Mouse (Mus musculus) small intestine, adult 2 months (tissue): ENCODE measurements at regions not wholly inside any gene's neighbourhood (a gene's known extent, or its start where the extent isn't known, plus 50 kb on each side); places are given as distances from the start of the nearest gene placed in this dataset.

ENCODE experiments used
- CTCF ChIP-seq: fragments of 200-500 bp; IDR thresholded peaks from 2 replicates; pipeline ENCODE4 v1.5.1; 2012; ENCODE audit warnings: low read depth, mild to moderate bottlenecking, control low read depth, inconsistent platforms, low read length, moderate library complexity, mixed read lengths; ENCODE audit not compliant: insufficient replicate concordance, insufficient read length; ENCODE audit errors: extremely low read depth
- POLR2A ChIP-seq: fragments of 200-500 bp; IDR thresholded peaks from 2 replicates; pipeline ENCODE4 v1.6.1; 2012; ENCODE audit warnings: low read depth, mild to moderate bottlenecking, control low read depth, inconsistent platforms, low read length, moderate library complexity

- TF ChIP-seq POLR2A (no peak), CTCF (no peak)
These were observed 219.0 kb upstream of the Atp5g3 start for GRCm38 (mm10) chr2:74130141-74130588.
